Mouse (Mus musculus) heart, embryonic 13.5 days (tissue): ENCODE data around the gene Cxcl13. TPM values are rescaled to one million over a fixed set of nuclear protein-coding genes. Genes with fewer than 3 reads are reported as not detected.
"Not testable (repeated sequence)": the region's sequence is repeated elsewhere in the genome, so short reads cannot be mapped to it uniquely, and the experiment has no call there.

Experiments used
- ATAC-seq: fragments of 200-750 bp; cut with Nextera tagmentation; 2 replicates; pipeline ENCODE4 v1.8.0; 2017; ENCODE audit warnings: moderate TSS enrichment; ENCODE audit not compliant: insufficient number of reproducible peaks, low FRiP score, low TSS enrichment; ENCODE audit errors: extremely low read depth
- H3K27ac ChIP-seq: fragments of 300-500 bp; sonication (generic); replicated peaks from 2 replicates; pipeline ENCODE4 v1.5.1; 2015; ENCODE audit warnings: moderate library complexity, mild to moderate bottlenecking, inconsistent platforms
- H3K27me3 ChIP-seq: fragments of 300-500 bp; sonication (generic); replicated peaks from 2 replicates; pipeline ENCODE4 v1.6.1; 2015; ENCODE audit warnings: mild to moderate bottlenecking, inconsistent platforms
- H3K36me3 ChIP-seq: fragments of 300-500 bp; sonication (generic); 2 replicates; pipeline ENCODE4 v1.6.1; 2015; ENCODE audit warnings: mild to moderate bottlenecking, inconsistent platforms
- H3K4me1 ChIP-seq: fragments of 300-500 bp; sonication (generic); 2 replicates; pipeline ENCODE4 v1.6.1; 2015; ENCODE audit warnings: inconsistent platforms
- H3K4me2 ChIP-seq: fragments of 300-500 bp; sonication (generic); 2 replicates; pipeline ENCODE4 v1.6.1; 2015; ENCODE audit warnings: inconsistent platforms, mild to moderate bottlenecking, moderate library complexity
- H3K4me3 ChIP-seq: fragments of 300-500 bp; sonication (generic); 2 replicates; pipeline ENCODE4 v1.5.1; 2015; ENCODE audit warnings: moderate library complexity, mild to moderate bottlenecking, inconsistent platforms
- H3K9ac ChIP-seq: fragments of 300-500 bp; sonication (generic); 2 replicates; pipeline ENCODE4 v1.6.1; 2015; ENCODE audit warnings: inconsistent platforms, mild to moderate bottlenecking, moderate library complexity
- H3K9me3 ChIP-seq: fragments of 300-500 bp; sonication (generic); 2 replicates; pipeline ENCODE4 v1.6.1; 2016; ENCODE audit warnings: inconsistent platforms
- WGBS: fragments of 180-500 bp; shearing (Covaris S2); methylation state at CpG from one replicate; pipeline ENCODE4 v1.1.7; 2015; ENCODE audit warnings: mixed read lengths; 5-methylcytosine and 5-hydroxymethylcytosine counted together
- polyA plus RNA-seq: library from polyadenylated mRNA; unstranded; fragments of >200 nt; fragmentation: Nextera tagmentation; extraction: Ambion mirVana; gene quantifications from 2 replicates; pipeline ENCODE4 v1.2.1, GENCODE M21; 2015

The Cxcl13 gene
- polyA plus RNA-seq, 1 experiment from 2014 or later = 5.3 TPM

DNA sequence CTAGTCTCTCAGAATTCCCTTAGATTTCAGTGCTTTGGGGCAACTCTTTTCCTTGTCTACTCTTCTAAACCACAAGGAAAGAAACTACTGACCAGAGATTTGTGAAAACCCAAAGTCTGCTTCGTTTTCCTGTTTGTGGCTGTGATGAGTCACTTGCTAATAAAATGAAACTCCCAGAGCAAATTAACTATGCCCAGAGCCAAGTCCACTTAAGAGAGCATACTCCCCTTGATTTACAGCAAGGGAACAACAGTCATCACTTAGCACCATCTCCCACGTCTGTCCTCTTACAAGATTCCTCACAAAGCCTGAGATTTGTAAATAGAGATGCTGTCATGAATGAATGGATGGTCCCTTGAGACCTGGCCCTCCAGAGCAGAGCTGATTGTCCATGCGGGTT, 11.6 kb upstream of the Cxcl13 start:
- Histone ChIP-seq H3K9me3 (no peaks in the 10 kb centered on the region), H3K9ac (no peak overlapping the region), H3K4me2 (no peak overlapping the region), H3K4me3 (no peak overlapping the region), H3K4me1 (peaks cover 38% of the 10 kb centered on the region), H3K27ac (no peak overlapping the region), H3K36me3 (no peaks in the 10 kb centered on the region), H3K27me3 (no peaks in the 10 kb centered on the region)
- WGBS = 46% methylated on average over 3 of the region's 3 CpGs
- ATAC-seq = no peak

DNA sequence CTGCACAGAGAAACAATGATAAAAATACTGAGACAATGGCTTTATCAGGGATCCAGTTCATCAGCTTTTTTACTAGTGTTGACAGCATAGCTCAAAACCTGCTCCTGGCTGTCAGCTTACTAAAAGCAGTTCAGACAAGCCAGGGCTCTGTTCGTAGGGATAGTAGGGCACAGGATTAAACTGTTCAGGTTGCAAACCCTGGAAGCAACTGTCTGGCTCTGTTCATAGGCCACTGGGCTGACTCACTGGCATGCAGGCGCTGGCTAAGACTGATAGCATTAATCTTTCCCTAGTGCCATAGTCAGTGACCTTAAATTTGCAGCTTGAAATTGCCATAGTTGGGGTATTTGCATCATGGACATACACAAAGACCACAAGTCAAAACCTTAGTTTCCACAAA, 10.4 kb upstream of the Cxcl13 start:
- ATAC-seq = no peak
- no peaks in the 10 kb centered on the region for H3K27me3 ChIP-seq
- H3K4me2 ChIP-seq = no peak overlapping the region
- no peaks in the 10 kb centered on the region for H3K36me3 ChIP-seq
- 13% methylated on average over 2 of the region's 2 CpGs for WGBS
- no peak overlapping the region for H3K4me3 ChIP-seq
- H3K9me3 ChIP-seq = no peaks in the 10 kb centered on the region
- no peak overlapping the region for H3K9ac ChIP-seq
- peak overlapping the region; percentile 50; the same call in 1 of the 2 replicates for H3K27ac ChIP-seq
- peaks cover 35% of the 10 kb centered on the region for H3K4me1 ChIP-seq

DNA sequence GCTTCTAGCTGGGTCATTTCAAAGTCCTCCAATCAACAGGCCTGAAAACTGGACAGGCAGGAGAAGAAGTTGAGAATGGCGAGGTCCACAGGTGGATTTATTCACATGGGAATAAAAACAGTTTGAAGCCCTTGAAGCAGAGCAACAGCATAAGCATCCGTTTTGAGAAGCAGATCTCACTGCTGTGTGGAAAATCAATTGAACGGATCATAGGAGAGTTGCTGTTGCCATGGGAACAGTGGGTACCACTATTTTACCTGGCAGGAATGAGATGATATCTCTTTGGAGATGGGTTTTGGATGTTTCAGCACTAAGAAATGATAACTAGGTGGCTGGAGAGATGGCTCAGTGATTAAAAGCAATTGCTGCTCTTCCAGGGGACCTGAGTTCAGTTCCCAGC, 8.1 kb upstream of the Cxcl13 start:
- Histone ChIP-seq H3K9me3 (no peaks in the 10 kb centered on the region), H3K27ac (no peak overlapping the region), H3K4me1 (peaks cover 22% of the 10 kb centered on the region), H3K36me3 (no peaks in the 10 kb centered on the region), H3K4me2 (no peak overlapping the region), H3K27me3 (no peaks in the 10 kb centered on the region), H3K9ac (no peak overlapping the region), H3K4me3 (no peak overlapping the region)
- WGBS = 75% methylated on average over 3 of the region's 3 CpGs
- ATAC-seq = no peak

DNA sequence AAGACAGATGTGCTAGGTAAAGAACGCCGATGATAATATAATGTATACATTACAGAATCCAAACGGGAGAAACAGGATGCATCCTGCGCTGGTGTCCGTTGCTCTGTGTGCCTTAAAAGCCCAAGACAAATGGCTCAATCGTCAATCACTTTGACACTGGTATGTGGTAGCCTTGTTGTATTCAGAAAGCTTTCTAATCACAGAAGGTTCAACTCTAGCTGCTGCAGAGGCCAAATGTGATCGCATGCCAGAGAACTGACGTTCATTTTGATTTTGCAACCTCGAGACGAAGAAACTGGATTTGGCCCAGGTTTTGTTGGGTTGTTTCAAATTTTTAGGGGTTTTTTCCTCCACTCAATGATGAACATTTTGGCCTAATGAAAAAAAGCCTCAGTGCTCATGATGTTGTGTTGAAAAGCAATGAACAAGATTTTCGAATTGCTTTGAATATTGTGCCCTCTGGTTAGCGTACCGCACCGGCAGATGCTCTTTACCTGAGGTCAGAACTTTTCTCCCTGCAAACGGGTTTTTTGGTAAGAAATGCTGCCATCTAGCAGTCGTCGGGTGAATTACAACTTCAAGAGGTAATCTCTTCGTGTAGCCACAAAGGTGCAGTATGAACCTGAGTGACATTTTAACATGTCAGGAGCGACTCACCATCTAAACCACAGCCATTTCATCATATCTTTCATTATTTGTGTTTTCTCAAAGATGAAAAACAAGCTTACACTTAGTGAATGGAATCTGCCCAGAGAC, 6.6 kb upstream of the Cxcl13 start:
- H3K4me1 ChIP-seq = peaks cover 21% of the 10 kb centered on the region
- H3K4me3 ChIP-seq = no peak overlapping the region
- no peaks in the 10 kb centered on the region for H3K36me3 ChIP-seq
- ATAC-seq = no peak
- H3K9me3 ChIP-seq = no peaks in the 10 kb centered on the region
- H3K9ac ChIP-seq = no peak overlapping the region
- H3K27ac ChIP-seq = no peak overlapping the region
- WGBS = 31% methylated on average over 19 of the region's 19 CpGs
- no peak overlapping the region for H3K4me2 ChIP-seq
- H3K27me3 ChIP-seq = no peaks in the 10 kb centered on the region

DNA sequence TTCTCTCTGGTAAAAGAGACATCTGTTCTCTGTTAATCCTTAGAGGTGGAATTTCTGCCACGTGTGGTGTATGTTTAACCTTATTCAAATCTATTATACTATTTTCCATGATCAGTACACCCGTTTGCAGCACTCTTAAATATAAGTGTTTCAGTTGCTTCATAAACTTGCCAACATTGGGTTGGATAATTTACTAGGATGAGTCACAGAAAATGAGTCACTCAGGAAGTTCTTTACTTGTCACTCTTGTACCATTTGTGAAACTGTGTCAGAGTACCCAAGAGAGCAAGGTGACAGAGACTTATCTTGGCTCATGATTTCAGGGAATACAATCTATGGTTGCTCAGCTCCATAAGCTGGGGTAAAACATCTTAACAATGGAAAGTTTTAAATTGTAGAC, 8.2 kb downstream of the Cxcl13 start:
- H3K4me2 ChIP-seq = no peak overlapping the region
- no peaks in the 10 kb centered on the region for H3K9me3 ChIP-seq
- ATAC-seq = no peak
- WGBS = 56% methylated on average over 2 of the region's 2 CpGs
- no peak overlapping the region for H3K4me3 ChIP-seq
- H3K27me3 ChIP-seq = no peaks in the 10 kb centered on the region
- H3K4me1 ChIP-seq = no peaks in the 10 kb centered on the region
- no peaks in the 10 kb centered on the region for H3K36me3 ChIP-seq
- no peak overlapping the region for H3K27ac ChIP-seq
- H3K9ac ChIP-seq = no peak overlapping the region

DNA sequence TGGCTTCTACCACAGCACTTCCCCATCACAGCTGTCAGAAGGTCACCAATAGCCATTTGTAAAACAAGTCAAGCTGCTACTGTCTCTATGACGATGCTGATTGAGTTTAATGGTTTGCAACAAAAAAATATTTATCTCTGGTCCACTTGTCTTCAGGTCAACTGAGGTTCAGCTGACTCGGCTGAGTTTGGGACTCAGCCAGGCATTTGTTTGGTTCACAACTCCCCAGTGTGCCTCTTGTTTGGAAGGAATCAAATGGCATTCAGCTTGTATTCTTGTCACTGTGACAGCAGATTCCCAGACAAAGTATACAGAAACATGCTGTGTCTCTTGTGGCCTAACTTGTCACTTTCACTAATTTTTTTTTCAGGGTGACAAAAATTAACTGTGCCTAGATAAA, 9.9 kb downstream of the Cxcl13 start:
- Histone ChIP-seq H3K27me3 (0 out of 2 replicates have a peak, but pooled peaks cover under 1% of the 10 kb centered on the region), H3K4me2 (no peak overlapping the region), H3K36me3 (no peaks in the 10 kb centered on the region), H3K4me3 (no peak overlapping the region), H3K27ac (no peak overlapping the region), H3K9ac (no peak overlapping the region), H3K9me3 (no peaks in the 10 kb centered on the region), H3K4me1 (no peaks in the 10 kb centered on the region)
- no peak for ATAC-seq
- 42% methylated on average over 2 of the region's 2 CpGs for WGBS

DNA sequence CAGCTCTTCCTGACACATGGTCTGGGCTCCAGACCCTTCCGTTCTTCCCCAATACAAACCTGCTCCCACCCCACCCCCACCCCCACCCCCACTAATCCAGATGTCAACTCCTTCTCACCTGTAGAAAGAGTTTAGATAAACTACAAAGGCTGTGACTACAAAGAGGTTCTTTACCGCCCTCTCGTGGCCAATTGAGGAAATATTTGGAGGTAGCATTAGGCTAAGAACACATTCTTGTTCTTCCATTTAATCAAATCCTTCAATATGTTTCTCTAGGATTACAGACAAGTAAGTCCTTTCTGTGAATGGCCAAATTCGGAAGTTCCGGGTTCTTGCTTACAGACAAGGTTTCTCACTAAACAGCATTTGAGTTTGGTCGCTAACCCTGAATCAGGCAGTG, 14.1 kb downstream of the Cxcl13 start:
- no peak for ATAC-seq
- Histone ChIP-seq H3K9me3 (no peaks in the 10 kb centered on the region), H3K27me3 (peaks cover 17% of the 10 kb centered on the region; the same call in 1 of the 2 replicates), H3K4me1 (no peaks in the 10 kb centered on the region), H3K36me3 (no peaks in the 10 kb centered on the region), H3K9ac (no peak overlapping the region), H3K27ac (no peak overlapping the region), H3K4me2 (no peak overlapping the region), H3K4me3 (no peak overlapping the region)
- 30% methylated on average over 6 of the region's 6 CpGs for WGBS

DNA sequence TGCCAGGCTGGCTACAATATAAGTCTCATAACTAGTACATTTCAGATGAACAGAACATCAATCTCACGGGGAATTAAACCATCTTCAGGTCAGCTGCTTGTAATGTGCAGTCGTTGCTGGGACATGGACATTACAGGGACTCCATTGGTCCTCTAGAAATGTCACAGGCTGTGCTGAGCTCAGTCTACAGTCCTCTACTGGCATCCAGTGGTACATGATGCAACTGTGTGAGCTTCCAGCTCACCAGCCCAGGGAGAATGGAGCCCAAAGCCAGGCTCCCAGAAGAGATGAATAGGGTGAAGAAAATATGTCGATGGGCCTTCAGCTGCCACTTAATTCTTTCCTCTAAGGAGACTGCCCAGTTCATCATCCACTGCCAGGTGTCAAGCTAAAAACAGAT, 15.5 kb downstream of the Cxcl13 start:
- H3K27me3 ChIP-seq = peaks cover 17% of the 10 kb centered on the region; the same call in 1 of the 2 replicates
- H3K9ac ChIP-seq = no peak overlapping the region
- 81% methylated on average over 3 of the region's 3 CpGs for WGBS
- no peak overlapping the region for H3K27ac ChIP-seq
- ATAC-seq = no peak
- no peak overlapping the region for H3K4me2 ChIP-seq
- H3K36me3 ChIP-seq = no peaks in the 10 kb centered on the region
- H3K4me1 ChIP-seq = no peaks in the 10 kb centered on the region
- no peaks in the 10 kb centered on the region for H3K9me3 ChIP-seq
- no peak overlapping the region for H3K4me3 ChIP-seq

DNA sequence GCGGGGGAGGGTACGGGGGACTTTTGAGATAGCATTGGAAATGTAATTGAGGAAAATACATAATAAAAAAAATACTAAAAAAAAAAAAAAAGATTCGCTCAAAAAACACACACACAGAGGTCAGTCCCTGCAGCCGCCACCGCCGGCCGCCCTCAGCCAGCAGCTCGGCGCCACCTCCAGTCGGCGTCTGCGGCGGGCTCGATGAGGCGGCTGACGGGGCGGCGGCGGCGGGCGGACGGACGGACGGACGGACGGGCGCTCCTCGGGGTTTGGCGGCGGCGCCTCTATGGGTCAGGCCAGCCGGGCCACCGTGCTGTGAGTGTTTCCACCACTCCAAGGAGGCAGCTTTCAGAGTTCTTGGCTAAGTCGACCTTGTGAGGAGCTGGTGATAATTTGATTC, 17.1 kb downstream of the Cxcl13 start:
- H3K4me3 ChIP-seq = peak overlapping the region; percentile 40

DNA sequence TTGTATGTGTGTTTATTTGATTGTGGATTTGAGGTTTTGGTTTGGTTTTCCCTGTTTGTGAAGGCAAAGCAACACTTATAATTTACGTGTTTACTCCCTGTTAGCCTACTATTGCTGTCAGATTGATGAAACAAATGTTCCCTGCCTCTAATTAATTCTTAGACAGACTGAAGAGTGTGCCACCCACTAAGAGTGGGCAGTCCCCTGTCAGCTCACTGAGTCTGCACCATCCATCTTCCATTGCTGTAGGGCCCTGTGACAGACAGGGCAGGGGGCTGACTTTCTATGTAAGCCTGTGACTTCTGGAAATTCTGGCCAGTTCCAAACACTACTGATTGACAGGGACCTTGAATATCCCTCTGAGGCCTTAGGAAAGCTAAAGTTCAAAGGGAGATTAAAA, 19.5 kb downstream of the Cxcl13 start:
- Histone ChIP-seq H3K27ac (no peak overlapping the region), H3K9ac (no peak overlapping the region), H3K9me3 (no peaks in the 10 kb centered on the region), H3K36me3 (no peaks in the 10 kb centered on the region), H3K4me1 (no peaks in the 10 kb centered on the region), H3K4me2 (no peak overlapping the region), H3K4me3 (no peak overlapping the region), H3K27me3 (peaks cover 17% of the 10 kb centered on the region; the same call in 1 of the 2 replicates)
- 72% methylated on average over 1 of the region's 1 CpGs for WGBS
- no peak for ATAC-seq

More for the DNA sequence above, 17.1 kb downstream of the Cxcl13 start:
- WGBS = 26% methylated on average over 33 of the region's 34 CpGs
- H3K27ac ChIP-seq, ATAC-seq, H3K9ac ChIP-seq, H3K36me3 ChIP-seq, H3K9me3 ChIP-seq, H3K4me1 ChIP-seq: not testable (repeated sequence)
- peaks cover 17% of the 10 kb centered on the region; the same call in 1 of the 2 replicates for H3K27me3 ChIP-seq
- H3K4me2 ChIP-seq = peak overlapping the region; percentile 64

DNA sequence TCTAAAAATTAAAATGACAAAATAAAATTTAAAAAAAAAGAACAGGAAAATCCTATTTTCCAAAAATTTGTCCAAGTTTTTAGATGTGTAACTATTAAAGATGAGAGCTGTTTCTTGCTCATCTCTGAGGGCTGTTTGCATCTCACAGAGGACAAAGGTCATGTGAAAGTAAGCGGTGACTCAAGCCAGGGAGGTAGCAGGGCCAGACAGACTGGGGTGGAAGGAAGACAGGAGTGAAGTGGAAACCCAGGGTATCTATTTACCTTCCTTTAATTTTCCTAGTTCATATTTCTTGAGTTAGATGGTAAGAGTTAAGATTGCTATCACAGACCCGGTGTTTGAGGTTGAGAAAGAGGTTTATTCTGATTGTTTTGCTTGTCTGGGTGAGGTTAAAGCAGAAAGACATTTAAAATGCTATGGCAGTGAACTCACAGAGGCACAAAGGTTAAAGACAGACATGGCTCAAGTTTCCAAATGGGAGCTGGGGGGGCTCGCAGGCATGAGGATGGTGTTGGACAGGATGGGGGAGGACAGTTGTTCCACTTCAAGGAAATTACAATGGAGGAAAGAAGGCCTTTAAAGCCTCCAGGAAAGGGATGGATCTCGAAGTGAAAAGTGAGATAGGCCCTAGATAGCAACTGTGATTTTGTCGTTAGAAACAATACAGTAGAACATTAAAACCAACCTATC, 27.2 kb downstream of the Cxcl13 start:
- 50% methylated on average over 5 of the region's 5 CpGs for WGBS
- H3K4me3 ChIP-seq = no peak overlapping the region
- no peaks in the 10 kb centered on the region for H3K36me3 ChIP-seq
- no peaks in the 10 kb centered on the region for H3K4me1 ChIP-seq
- no peak overlapping the region for H3K9ac ChIP-seq
- ATAC-seq = no peak
- no peak overlapping the region for H3K4me2 ChIP-seq
- H3K9me3 ChIP-seq = no peaks in the 10 kb centered on the region
- H3K27ac ChIP-seq = no peak overlapping the region
- H3K27me3 ChIP-seq = no peaks in the 10 kb centered on the region
